3 mouse cellular contexts compared by ENCODE assay signal in the genomic region with DNA sequence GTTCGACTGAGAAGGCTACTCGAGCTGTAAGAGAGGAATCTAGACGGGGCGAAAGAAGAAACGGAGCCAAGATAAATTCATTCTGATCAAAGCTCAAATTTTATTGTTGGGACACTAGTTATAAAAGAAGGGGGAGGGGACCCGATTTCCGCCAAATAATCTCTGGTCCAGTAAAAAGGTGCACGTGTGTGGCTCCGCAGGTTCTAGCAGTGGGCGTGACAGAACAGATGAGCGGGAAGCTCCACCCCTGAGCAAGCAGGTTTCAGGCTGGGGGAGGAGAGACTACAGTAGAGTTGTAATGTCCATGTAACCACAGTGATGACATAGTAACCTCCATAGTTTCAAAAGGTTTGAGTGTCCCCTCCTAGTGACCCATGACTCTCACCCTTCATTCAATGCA. TPM values are rescaled to one million over a fixed set of nuclear protein-coding genes. Genes with fewer than 3 reads are reported as not detected.
"Had no signal": no experiment of that assay in that cellular context is flagged by ENCODE, and none has a peak within 500 bp of the region (broad histone marks: within the 10 kb centered on the region; RNA-seq: fewer than 3 reads in every experiment).

No protein-coding gene starts in this region.

RNA-seq across cellular contexts. Expression of gene AC170998.1, which starts 1.6 kb away (rescaled TPM):
- total RNA-seq: monocyte, adult 5-6 weeks had no signal
- polyA plus RNA-seq: testis, adult 2 months had no signal

RNA-seq across cellular contexts. Expression of gene Slc26a8, which starts 37.5 kb away (rescaled TPM):
- polyA plus RNA-seq: macrophage had no signal
